Mouse (Mus musculus) small intestine, adult 2 months (tissue): ENCODE data around the gene Nr5a2.

Source experiments
- CTCF ChIP-seq: fragments of 200-500 bp; IDR thresholded peaks from 2 replicates; pipeline ENCODE4 v1.5.1; 2012; ENCODE audit warnings: low read depth, mild to moderate bottlenecking, control low read depth, inconsistent platforms, low read length, moderate library complexity, mixed read lengths; ENCODE audit not compliant: insufficient replicate concordance, insufficient read length; ENCODE audit errors: extremely low read depth
- POLR2A ChIP-seq: fragments of 200-500 bp; IDR thresholded peaks from 2 replicates; pipeline ENCODE4 v1.6.1; 2012; ENCODE audit warnings: low read depth, mild to moderate bottlenecking, control low read depth, inconsistent platforms, low read length, moderate library complexity

DNA sequence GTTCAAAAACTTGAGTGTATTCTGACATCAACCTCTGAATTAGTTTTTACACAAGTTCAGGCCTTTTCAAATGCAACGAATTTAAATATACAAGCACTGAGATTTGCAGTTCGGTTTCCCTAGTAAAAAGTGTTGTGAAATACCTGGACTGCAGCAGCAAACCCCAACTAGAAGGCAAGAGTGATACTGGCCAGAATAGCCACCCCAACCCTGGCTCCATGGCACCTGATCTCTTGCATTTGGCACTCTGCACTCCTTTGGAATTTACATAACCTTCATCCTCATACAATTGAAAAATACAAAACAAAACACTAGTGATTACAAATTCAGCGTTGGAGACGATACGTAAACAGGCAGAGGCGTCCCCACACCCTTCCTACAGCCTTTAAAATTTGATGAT lies 111.5 kb downstream of the Nr5a2 start:
- no peak for TF ChIP-seq CTCF
- no peak for TF ChIP-seq POLR2A
